Mouse (Mus musculus) bone marrow, adult 2 months (tissue): Measurements from ENCODE around the gene 1810062G17Rik. TPM values are rescaled to one million over a fixed set of nuclear protein-coding genes. Genes with fewer than 3 reads are reported as not detected.

Source experiments
- H3K27ac ChIP-seq: fragments of 200-500 bp; 2 replicates; pipeline ENCODE4 v1.5.1; 2012; ENCODE audit warnings: low read depth, mild to moderate bottlenecking, control low read depth, inconsistent platforms, low read length; ENCODE audit not compliant: control insufficient read depth, poor library complexity, insufficient read depth
- H3K4me1 ChIP-seq: fragments of 200-500 bp; 2 replicates; pipeline ENCODE4 v1.6.1; 2011; ENCODE audit warnings: low read length; ENCODE audit not compliant: control insufficient read depth, insufficient read depth
- H3K4me3 ChIP-seq: fragments of 200-500 bp; replicated peaks from 2 replicates; pipeline ENCODE3; 2011; ENCODE audit warnings: mild to moderate bottlenecking, low read depth, low read length, control low read depth; ENCODE audit not compliant: control insufficient read depth
- CTCF ChIP-seq: fragments of 200-500 bp; IDR thresholded peaks from 2 replicates; pipeline ENCODE4 v1.5.1; 2011; ENCODE audit warnings: low read length, control low read depth; ENCODE audit not compliant: control insufficient read depth, insufficient read depth
- POLR2A ChIP-seq: fragments of 200-500 bp; IDR thresholded peaks from 2 replicates; pipeline ENCODE4 v1.6.1; 2011; ENCODE audit warnings: low read depth, mild to moderate bottlenecking, control low read depth, low read length, borderline replicate concordance; ENCODE audit not compliant: control insufficient read depth
- WGBS: fragments of 180-500 bp; shearing (Covaris S2); methylation state at CpG from one replicate; pipeline ENCODE4 v1.1.7; 2018; 5-methylcytosine and 5-hydroxymethylcytosine counted together
- polyA plus RNA-seq: library from polyadenylated mRNA; stranded (reverse); fragments of >200 nt; gene quantifications from 2 replicates; pipeline ENCODE4 v1.2.4, GENCODE M21; 2011; ENCODE audit warnings: low replicate concordance; ENCODE audit not compliant: missing spikeins, insufficient read depth, insufficient read length

The 1810062G17Rik gene
- polyA plus RNA-seq, 1 experiment = not detected

- 65% methylated on average over 9 of the region's 9 CpGs for WGBS
- no peak overlapping the region for H3K4me3 ChIP-seq
- no peak overlapping the region for H3K27ac ChIP-seq
- TF ChIP-seq POLR2A = no peak
- TF ChIP-seq CTCF = no peak
- no peaks in the 10 kb centered on the region for H3K4me1 ChIP-seq
Observed at GRCm38 (mm10) chr3:36492716-36493391, 17.1 kb downstream of the 1810062G17Rik start.

- no peak for TF ChIP-seq CTCF
- no peak for TF ChIP-seq POLR2A
- WGBS = 65% methylated on average over 6 of the region's 6 CpGs
- no peaks in the 10 kb centered on the region for H3K4me1 ChIP-seq
- no peak overlapping the region for H3K27ac ChIP-seq
- no peak overlapping the region for H3K4me3 ChIP-seq
Observed at GRCm38 (mm10) chr3:36493641-36494283, 18.0 kb downstream of the 1810062G17Rik start.

- H3K27ac ChIP-seq = no peak overlapping the region
- WGBS = 53% methylated on average over 2 of the region's 2 CpGs
- no peak for TF ChIP-seq POLR2A
- no peak overlapping the region for H3K4me3 ChIP-seq
- no peaks in the 10 kb centered on the region for H3K4me1 ChIP-seq
Observed at GRCm38 (mm10) chr3:36494613-36495012, 18.9 kb downstream of the 1810062G17Rik start.

GRCm38 (mm10) chr3:36495436-36495835 lies 19.7 kb downstream of the 1810062G17Rik start:
- Histone ChIP-seq H3K4me1 (no peaks in the 10 kb centered on the region), H3K27ac (no peak overlapping the region), H3K4me3 (no peak overlapping the region)
- TF ChIP-seq POLR2A (no peak), CTCF (peak; percentile 84)
- 9% methylated on average over 6 of the region's 6 CpGs for WGBS

GRCm38 (mm10) chr3:36496273-36496672 lies 20.5 kb downstream of the 1810062G17Rik start:
- Histone ChIP-seq H3K4me3 (no peak overlapping the region), H3K27ac (no peak overlapping the region), H3K4me1 (no peaks in the 10 kb centered on the region)
- 75% methylated on average over 9 of the region's 9 CpGs for WGBS
- TF ChIP-seq CTCF = no peak
- TF ChIP-seq POLR2A = no peak

GRCm38 (mm10) chr3:36496746-36497145 lies 21.0 kb downstream of the 1810062G17Rik start:
- Histone ChIP-seq H3K4me3 (no peak overlapping the region), H3K4me1 (no peaks in the 10 kb centered on the region), H3K27ac (no peak overlapping the region)
- TF ChIP-seq POLR2A (no peak), CTCF (peak; percentile 50; the same call in 1 of the 2 replicates)
- WGBS = 15% methylated on average over 14 of the region's 14 CpGs

GRCm38 (mm10) chr3:36498224-36498623 lies 22.5 kb downstream of the 1810062G17Rik start:
- Histone ChIP-seq H3K4me3 (no peak overlapping the region), H3K4me1 (no peaks in the 10 kb centered on the region), H3K27ac (no peak overlapping the region)
- TF ChIP-seq POLR2A (no peak), CTCF (no peak)
- WGBS = 79% methylated on average over 6 of the region's 6 CpGs

GRCm38 (mm10) chr3:36499418-36499817 lies 23.7 kb downstream of the 1810062G17Rik start:
- Histone ChIP-seq H3K4me3 (no peak overlapping the region), H3K27ac (no peak overlapping the region), H3K4me1 (no peaks in the 10 kb centered on the region)
- 89% methylated on average over 7 of the region's 7 CpGs for WGBS
- TF ChIP-seq CTCF = no peak
- TF ChIP-seq POLR2A = no peak

- WGBS = 69% methylated on average over 8 of the region's 8 CpGs
- Histone ChIP-seq H3K4me1 (no peaks in the 10 kb centered on the region), H3K27ac (no peak overlapping the region), H3K4me3 (no peak overlapping the region)
- TF ChIP-seq CTCF (no peak), POLR2A (no peak)
Observed at GRCm38 (mm10) chr3:36500976-36501375, 25.2 kb downstream of the 1810062G17Rik start.
